Mouse (Mus musculus): ENCODE results near the gene Mrm3. TPM values are rescaled to one million over a fixed set of nuclear protein-coding genes. Genes with fewer than 3 reads are reported as not detected.

Gene Mrm3
- polyA plus RNA-seq, 1 experiment from 2014 or later, result 26.3 TPM

DNA sequence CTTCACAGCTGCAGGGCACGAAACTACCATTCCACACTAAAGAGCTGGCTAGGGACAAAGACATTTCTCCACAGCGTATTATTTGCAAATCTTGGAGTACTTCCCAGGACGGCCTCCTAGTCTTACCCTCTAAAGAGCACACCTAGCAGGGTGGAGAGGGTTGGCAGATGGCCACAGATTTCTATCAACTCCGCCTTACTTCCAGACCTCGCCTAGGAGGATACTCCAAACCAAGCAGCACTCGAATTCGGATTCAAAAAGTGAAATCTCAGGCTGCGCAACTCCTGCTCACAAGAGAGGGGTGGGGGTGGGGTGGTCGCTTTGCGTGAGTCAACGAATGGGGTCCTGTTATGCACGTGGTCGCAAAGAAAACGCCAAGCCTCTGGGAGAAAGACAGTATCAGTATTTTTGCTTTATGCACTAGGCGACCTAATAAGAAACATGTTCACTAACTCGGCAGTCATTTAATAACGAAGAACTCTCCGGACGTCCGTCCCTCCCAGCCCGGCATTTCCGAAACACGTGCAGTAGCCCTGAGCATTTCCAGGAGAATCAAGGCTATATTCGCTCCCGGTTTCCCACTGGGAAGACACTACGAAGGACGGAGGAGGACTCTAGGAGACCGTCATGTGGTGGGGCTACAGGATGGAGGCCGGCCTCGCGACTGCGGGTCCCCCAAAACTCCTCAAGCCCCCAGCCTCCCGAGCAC, 26.7 kb upstream of the Mrm3 start:
- peak overlapping the region; percentile 53 for H3K4me2 ChIP-seq (replicated peaks)
- H3K36me3 ChIP-seq, result peaks cover 41% of the 10 kb centered on the region
- 3% methylated on average over 33 of the region's 33 CpGs for WGBS
- H3K9me3 ChIP-seq, result no peaks in the 10 kb centered on the region
- H3K27me3 ChIP-seq, result no peaks in the 10 kb centered on the region
- no peaks in the 10 kb centered on the region; the same call in 1 of the 2 replicates for H3K4me1 ChIP-seq
- H3K27ac ChIP-seq, result peak overlapping the region; percentile 95
- H3K9ac ChIP-seq, result peak overlapping the region; percentile 90
- ATAC-seq (ENCODE audit: insufficient number of reproducible peaks, insufficient read depth, low FRiP score, low TSS enrichment), result no peak; the same call in 1 of the 2 replicates
- H3K4me3 ChIP-seq, result peak overlapping the region; percentile 78

DNA sequence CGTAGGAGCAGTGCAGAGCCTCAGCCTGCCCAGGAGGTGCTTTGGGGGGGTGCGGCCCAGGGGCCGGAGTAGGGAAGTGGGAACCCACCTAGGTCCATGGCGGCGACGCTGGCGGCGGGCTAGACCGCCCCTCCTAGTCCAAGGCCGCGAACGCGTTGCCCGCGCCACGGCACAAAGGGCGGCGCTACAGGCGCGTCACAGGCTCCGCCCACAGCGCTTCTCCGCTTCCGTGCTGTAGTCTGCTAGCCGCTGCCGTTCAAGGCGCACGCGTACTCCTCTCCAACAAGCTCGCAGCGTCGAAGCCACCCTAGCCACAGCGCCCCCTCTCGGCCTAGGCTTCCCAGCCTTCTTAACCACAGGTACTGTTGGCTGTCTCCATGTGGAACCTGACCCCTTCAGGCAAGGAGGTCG, 26.1 kb upstream of the Mrm3 start, which contains the start of the genes Dbil5 and Gemin4:
Dbil5 (plus strand) TSS at position 219 of the 411 bp plus-strand sequence.
Gemin4 (minus strand) TSS at position 275 of the 411 bp plus-strand sequence.
- H3K27ac ChIP-seq, result peak within 1 kb of the TSS; percentile 95
- peak within 1 kb of the TSS; percentile 78 for H3K4me3 ChIP-seq
- H3K27me3 ChIP-seq, result no peaks in the 10 kb centered on the region
- H3K9me3 ChIP-seq, result no peaks in the 10 kb centered on the region
- peak within 1 kb of the TSS; percentile 53 for H3K4me2 ChIP-seq (replicated peaks)
- peaks cover 41% of the 10 kb centered on the region for H3K36me3 ChIP-seq
- peak within 1 kb of the TSS; percentile 90 for H3K9ac ChIP-seq
- peak; percentile 96 for ATAC-seq (ENCODE audit: insufficient number of reproducible peaks, insufficient read depth, low FRiP score, low TSS enrichment)
- under 1% methylated on average over 35 of the region's 35 CpGs for WGBS
- H3K4me1 ChIP-seq, result no peaks in the 10 kb centered on the region; the same call in 1 of the 2 replicates

GRCm38 (mm10) chr11:76224631-76225030, 18.9 kb upstream of the Mrm3 start:
- Histone ChIP-seq H3K27me3 (no peaks in the 10 kb centered on the region), H3K9me3 (no peaks in the 10 kb centered on the region), H3K4me2 (replicated peaks) (no peak overlapping the region), H3K27ac (no peak overlapping the region), H3K36me3 (peaks cover 42% of the 10 kb centered on the region), H3K4me1 (no peaks in the 10 kb centered on the region), H3K9ac (no peak overlapping the region), H3K4me3 (no peak overlapping the region)
- ATAC-seq (ENCODE audit: insufficient number of reproducible peaks, insufficient read depth, low FRiP score, low TSS enrichment), result no peak
- 97% methylated on average over 5 of the region's 5 CpGs for WGBS

DNA sequence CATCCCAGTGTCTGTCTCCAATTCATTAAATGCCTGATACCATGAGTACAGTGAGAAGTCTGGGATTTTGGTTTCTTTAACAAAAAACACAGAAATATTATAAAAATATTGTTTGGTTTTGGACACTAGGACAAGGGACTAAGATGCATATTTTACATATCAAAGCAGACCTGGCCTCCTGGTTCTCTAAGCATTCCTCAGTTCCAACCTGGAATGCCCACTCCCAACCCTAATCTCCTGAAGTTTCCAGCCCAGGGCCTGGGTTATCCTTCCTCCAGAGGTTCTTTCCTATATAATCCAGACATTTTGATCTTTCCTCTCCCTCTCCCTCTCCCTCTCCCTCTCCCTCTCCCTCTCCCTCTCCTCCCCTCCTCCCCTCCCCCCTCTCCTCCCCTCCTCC, 18.5 kb upstream of the Mrm3 start:
- no peak overlapping the region for H3K4me3 ChIP-seq
- H3K4me1 ChIP-seq, result no peaks in the 10 kb centered on the region
- H3K4me2 ChIP-seq (replicated peaks), result no peak overlapping the region
- no peak overlapping the region for H3K27ac ChIP-seq
- no peaks in the 10 kb centered on the region for H3K27me3 ChIP-seq
- H3K36me3 ChIP-seq, result peaks cover 42% of the 10 kb centered on the region
- no peaks in the 10 kb centered on the region for H3K9me3 ChIP-seq
- no peak for ATAC-seq (ENCODE audit: insufficient number of reproducible peaks, insufficient read depth, low FRiP score, low TSS enrichment)
- H3K9ac ChIP-seq, result no peak overlapping the region

DNA sequence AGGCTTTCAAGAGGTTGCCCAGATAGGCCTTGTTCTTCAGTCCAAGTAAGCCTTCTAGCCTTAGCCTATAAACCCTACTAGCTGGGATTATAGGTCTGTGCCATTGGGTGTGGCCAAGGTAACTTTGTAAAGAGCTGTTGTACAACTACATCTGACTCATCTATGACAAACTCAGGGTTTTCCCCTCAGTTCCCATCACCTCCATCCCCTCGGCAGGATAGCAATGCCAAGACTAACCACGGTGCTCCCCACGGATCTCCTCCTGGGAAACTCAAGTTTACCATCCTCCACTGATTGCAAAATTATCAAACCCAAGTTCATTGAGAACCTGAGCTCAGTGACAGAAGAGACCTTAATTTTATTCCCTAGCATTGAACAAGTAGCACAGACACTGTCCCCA, 7.4 kb upstream of the Mrm3 start:
- no peaks in the 10 kb centered on the region for H3K9me3 ChIP-seq
- 88% methylated on average over 3 of the region's 3 CpGs for WGBS
- H3K4me2 ChIP-seq (replicated peaks), result no peak overlapping the region
- no peaks in the 10 kb centered on the region for H3K27me3 ChIP-seq
- no peak for ATAC-seq (ENCODE audit: insufficient number of reproducible peaks, insufficient read depth, low FRiP score, low TSS enrichment)
- H3K36me3 ChIP-seq, result peaks cover 62% of the 10 kb centered on the region
- no peak overlapping the region for H3K4me3 ChIP-seq
- H3K27ac ChIP-seq, result no peak overlapping the region
- no peaks in the 10 kb centered on the region for H3K4me1 ChIP-seq
- no peak overlapping the region for H3K9ac ChIP-seq

GRCm38 (mm10) chr11:76239750-76240149, 3.8 kb upstream of the Mrm3 start:
- Histone ChIP-seq H3K36me3 (peaks cover 33% of the 10 kb centered on the region), H3K27ac (no peak overlapping the region), H3K27me3 (no peaks in the 10 kb centered on the region), H3K4me1 (peaks cover 9% of the 10 kb centered on the region), H3K9ac (no peak overlapping the region), H3K4me2 (replicated peaks) (no peak overlapping the region), H3K4me3 (no peak overlapping the region), H3K9me3 (no peaks in the 10 kb centered on the region)
- 96% methylated on average over 2 of the region's 2 CpGs for WGBS
- ATAC-seq (ENCODE audit: insufficient number of reproducible peaks, insufficient read depth, low FRiP score, low TSS enrichment), result no peak

GRCm38 (mm10) chr11:76243811-76244546, 464 bp downstream of the Mrm3 start:
- H3K27ac ChIP-seq, result peak overlapping the region; percentile 81; the same call in 1 of the 2 replicates

GRCm38 (mm10) chr11:76246439-76246838, 2.9 kb downstream of the Mrm3 start:
- peaks cover 30% of the 10 kb centered on the region for H3K36me3 ChIP-seq
- no peak overlapping the region for H3K27ac ChIP-seq
- H3K4me1 ChIP-seq, result peaks cover 9% of the 10 kb centered on the region
- H3K27me3 ChIP-seq, result no peaks in the 10 kb centered on the region
- H3K9me3 ChIP-seq, result no peaks in the 10 kb centered on the region
- H3K4me3 ChIP-seq, result no peak overlapping the region
- ATAC-seq (ENCODE audit: insufficient number of reproducible peaks, insufficient read depth, low FRiP score, low TSS enrichment), result no peak
- H3K4me2 ChIP-seq (replicated peaks), result no peak overlapping the region
- H3K9ac ChIP-seq, result no peak overlapping the region

More at GRCm38 (mm10) chr11:76243811-76244546, 464 bp downstream of the Mrm3 start:
- no peaks in the 10 kb centered on the region for H3K27me3 ChIP-seq
- peaks cover 9% of the 10 kb centered on the region for H3K4me1 ChIP-seq
- peak overlapping the region; percentile 85 for H3K9ac ChIP-seq
- ATAC-seq (ENCODE audit: insufficient number of reproducible peaks, insufficient read depth, low FRiP score, low TSS enrichment), result no peak; the same call in none of the 2 replicates
- WGBS, result 2% methylated on average over 34 of the region's 34 CpGs
- H3K4me2 ChIP-seq (replicated peaks), result peak overlapping the region; percentile 64
- no peaks in the 10 kb centered on the region for H3K9me3 ChIP-seq
- peak overlapping the region; percentile 82 for H3K4me3 ChIP-seq
- H3K36me3 ChIP-seq, result peaks cover 24% of the 10 kb centered on the region

GRCm38 (mm10) chr11:76247239-76247638, 3.7 kb downstream of the Mrm3 start:
- Histone ChIP-seq H3K27me3 (no peaks in the 10 kb centered on the region), H3K9ac (no peak overlapping the region), H3K9me3 (no peaks in the 10 kb centered on the region), H3K36me3 (peaks cover 30% of the 10 kb centered on the region), H3K4me1 (peaks cover 7% of the 10 kb centered on the region), H3K4me2 (replicated peaks) (no peak overlapping the region), H3K4me3 (no peak overlapping the region), H3K27ac (no peak overlapping the region)
- no peak for ATAC-seq (ENCODE audit: insufficient number of reproducible peaks, insufficient read depth, low FRiP score, low TSS enrichment)
- 48% methylated on average over 2 of the region's 2 CpGs for WGBS

DNA sequence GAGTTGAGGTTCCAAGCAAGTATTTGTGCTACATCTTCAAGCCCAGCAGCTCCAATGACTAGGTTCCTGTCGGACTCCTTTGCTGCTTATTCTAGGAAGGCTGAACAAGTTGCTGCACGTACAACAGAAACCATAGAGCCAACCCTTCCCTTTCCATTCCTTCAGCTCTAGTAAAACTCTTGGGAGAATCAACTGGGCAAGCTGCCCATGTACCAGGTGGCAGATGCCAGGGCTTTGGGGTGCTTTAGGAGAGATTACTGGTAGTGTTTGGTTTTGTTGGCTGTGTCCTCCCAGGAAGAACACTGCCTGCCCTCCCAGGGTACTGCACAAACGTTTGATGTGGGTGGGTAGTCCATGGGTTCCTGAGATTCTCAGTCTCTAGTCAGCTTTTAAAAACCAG, 8.5 kb downstream of the Mrm3 start:
- H3K27ac ChIP-seq, result no peak overlapping the region
- no peak overlapping the region for H3K4me2 ChIP-seq (replicated peaks)
- WGBS, result 58% methylated on average over 3 of the region's 3 CpGs

GRCm38 (mm10) chr11:76253145-76253917, 9.8 kb downstream of the Mrm3 start:
- peaks cover 29% of the 10 kb centered on the region for H3K4me1 ChIP-seq
- 44% methylated on average over 5 of the region's 5 CpGs for WGBS
- 0 out of 2 replicates have a peak, but pooled peaks have one; percentile 65 for ATAC-seq (ENCODE audit: insufficient number of reproducible peaks, insufficient read depth, low FRiP score, low TSS enrichment)
- no peaks in the 10 kb centered on the region for H3K9me3 ChIP-seq
- peaks cover 37% of the 10 kb centered on the region for H3K36me3 ChIP-seq
- H3K27ac ChIP-seq, result peak overlapping the region; percentile 55; the same call in 1 of the 2 replicates
- H3K27me3 ChIP-seq, result no peaks in the 10 kb centered on the region
- no peak overlapping the region for H3K4me3 ChIP-seq
- no peak overlapping the region for H3K9ac ChIP-seq
- no peak overlapping the region for H3K4me2 ChIP-seq (replicated peaks)

More for the DNA sequence above, 8.5 kb downstream of the Mrm3 start:
- Histone ChIP-seq H3K27me3 (no peaks in the 10 kb centered on the region), H3K4me1 (peaks cover 27% of the 10 kb centered on the region), H3K36me3 (peaks cover 30% of the 10 kb centered on the region), H3K4me3 (no peak overlapping the region), H3K9me3 (no peaks in the 10 kb centered on the region), H3K9ac (no peak overlapping the region)
- no peak for ATAC-seq (ENCODE audit: insufficient number of reproducible peaks, insufficient read depth, low FRiP score, low TSS enrichment)
